Mouse (Mus musculus) brown adipose tissue, adult 24 weeks (tissue): Measurements from ENCODE around the gene Samm50. TPM values are rescaled to one million over a fixed set of nuclear protein-coding genes. Genes with fewer than 3 reads are reported as not detected.

Experiments
- H3K27ac ChIP-seq: fragments of 200-500 bp; replicated peaks from 2 replicates; pipeline ENCODE4 v1.5.1; 2012; ENCODE audit warnings: low read depth, mild to moderate bottlenecking, low read length
- H3K4me1 ChIP-seq: fragments of 200-500 bp; 2 replicates; pipeline ENCODE4 v1.6.1; 2012; ENCODE audit warnings: low read length, mixed read lengths; ENCODE audit not compliant: control insufficient read depth, insufficient read depth, insufficient read length
- H3K4me3 ChIP-seq: fragments of 200-500 bp; 2 replicates; pipeline ENCODE4 v1.5.1; 2012; ENCODE audit warnings: low read depth, mild to moderate bottlenecking, low read length, moderate library complexity; ENCODE audit not compliant: insufficient read depth
- polyA plus RNA-seq: library from polyadenylated mRNA; stranded (reverse); fragments of >200 nt; gene quantifications from 2 replicates; pipeline ENCODE4 v1.2.4, GENCODE M21; 2012; ENCODE audit not compliant: missing spikeins, insufficient read depth, insufficient read length

The Samm50 gene
- polyA plus RNA-seq, 1 experiment = 177 TPM

GRCm38 (mm10) chr15:84265141-84265540, 73.1 kb downstream of the Samm50 start:
- Histone ChIP-seq H3K4me3 (no peak overlapping the region), H3K4me1 (peaks cover 14% of the 10 kb centered on the region), H3K27ac (no peak overlapping the region)

GRCm38 (mm10) chr15:84266290-84266689, 74.2 kb downstream of the Samm50 start:
- Histone ChIP-seq H3K4me1 (peaks cover 25% of the 10 kb centered on the region), H3K4me3 (no peak overlapping the region), H3K27ac (no peak overlapping the region)

Other genes with a start within 250 kb of the Samm50 start
- gene Efcab6, start 126.9 kb upstream of the Samm50 start, polyA plus RNA-seq = not detected in 2 replicates
- not detected in 2 replicates for gene Sult4a1, start 86.5 kb upstream of the Samm50 start, polyA plus RNA-seq
- not detected in 2 replicates for gene Pnpla5, start 69.1 kb upstream of the Samm50 start, polyA plus RNA-seq
- 506 and 707 TPM in 2 replicates for gene Pnpla3, start 24.4 kb upstream of the Samm50 start, polyA plus RNA-seq
- 3.0 and 8.7 TPM in 2 replicates for gene Parvb, start 39.8 kb downstream of the Samm50 start, polyA plus RNA-seq
- gene Parvg, start 131.8 kb downstream of the Samm50 start, polyA plus RNA-seq = 0.42 and 0.83 TPM in 2 replicates